In genomic region chr1:180941726-180942125, GRCm38 (mm10) we compare ENCODE assay signal across 9 mouse cellular contexts. TPM values are rescaled to one million over a fixed set of nuclear protein-coding genes. Genes with fewer than 3 reads are reported as not detected.
DNase-seq lines count a peak whose midpoint lies in the region; ATAC-seq and TF ChIP-seq lines count a peak whose summit lies in the region.
"Had no signal": no experiment of that assay in that cellular context is flagged by ENCODE, and none has a peak within 500 bp of the region (broad histone marks: within the 10 kb centered on the region; RNA-seq: fewer than 3 reads in every experiment).

No protein-coding gene starts in this region.

- under 1% methylated on average over 18 of the region's 18 CpGs for WGBS in heart, embryonic 12.5 days
- WGBS in forebrain, embryonic 13.5 days, result 3% methylated on average over 18 of the region's 18 CpGs
- 11% methylated on average over 18 of the region's 18 CpGs for WGBS in liver, adult 2 months

- peak; percentile 9; the same call in 1 of the 2 replicates for ATAC-seq in heart, embryonic 12.5 days (ENCODE audit: insufficient number of reproducible peaks, low FRiP score)
- 0 out of 2 replicates have a peak, but pooled peaks have one; percentile 19 for ATAC-seq in forebrain, embryonic 13.5 days

- H3K4me1 ChIP-seq in heart, embryonic 12.5 days (replicated peaks), result peaks cover 47% of the 10 kb centered on the region
- H3K4me1 ChIP-seq in ES-E14 (ENCODE audit: control insufficient read depth in 2 of 2, insufficient read depth in 2 of 2, low read length in 2 of 2, poor library complexity in 1 of 2), result peaks cover 12 to 22% of the 10 kb centered on the region in 2 experiments
- peaks cover 26% of the 10 kb centered on the region for H3K4me1 ChIP-seq in forebrain, embryonic 13.5 days
- H3K4me1 ChIP-seq in liver, adult 2 months (ENCODE audit: control insufficient read depth, insufficient read depth, low read length), result peaks cover 11% of the 10 kb centered on the region

- H3K27ac ChIP-seq in heart, embryonic 12.5 days (ENCODE audit: poor library complexity, severe bottlenecking), result peak overlapping the region; percentile 69
- no peak overlapping the region for H3K27ac ChIP-seq in ES-E14 (ENCODE audit: insufficient read depth, low read depth, low read length, poor library complexity, severe bottlenecking)
- H3K27ac ChIP-seq in forebrain, embryonic 13.5 days, result no peak overlapping the region
- H3K27ac ChIP-seq in liver, adult 2 months (replicated peaks; ENCODE audit: insufficient read depth, low read depth, low read length), result peak overlapping the region; percentile 56

- no peak for TF ChIP-seq POLR2A in liver, adult 2 months (IDR thresholded peaks at IDR 0.05; ENCODE audit: extremely low read depth, insufficient read depth, low read length)

- no peaks in the 10 kb centered on the region for H3K9me3 ChIP-seq in heart, embryonic 12.5 days (replicated peaks)
- H3K9me3 ChIP-seq in ES-E14 (ENCODE audit: control insufficient read depth, insufficient read depth, low read depth, low read length), result no peaks in the 10 kb centered on the region
- no peaks in the 10 kb centered on the region for H3K9me3 ChIP-seq in forebrain, embryonic 13.5 days (replicated peaks)

- peaks cover 10% of the 10 kb centered on the region for H3K27me3 ChIP-seq in heart, embryonic 12.5 days (replicated peaks)
- peaks cover 68% of the 10 kb centered on the region for H3K27me3 ChIP-seq in forebrain, embryonic 13.5 days
- H3K27me3 ChIP-seq in liver, adult 2 months (ENCODE audit: control insufficient read depth, insufficient read depth, low read length), result no peaks in the 10 kb centered on the region

- intact Hi-C loops in heart, postnatal 10 days (cut with DNase I), result loop anchor here (2.0 kb wide), 1 partner anchor 37 kb away; the partner anchor contains the start of gene Pycr2

- TF ChIP-seq CTCF in liver, adult 2 months (IDR thresholded peaks at IDR 0.05; ENCODE audit: low read depth, low read length), result no peak

- H3K36me3 ChIP-seq in heart, embryonic 12.5 days, result 0 out of 2 replicates have a peak, but pooled peaks cover 3% of the 10 kb centered on the region
- peaks cover 8% of the 10 kb centered on the region; the same call in 1 of the 2 replicates for H3K36me3 ChIP-seq in ES-E14 (ENCODE audit: control insufficient read depth, insufficient read depth, low read length, poor library complexity, severe bottlenecking)
- no peaks in the 10 kb centered on the region for H3K36me3 ChIP-seq in forebrain, embryonic 13.5 days (ENCODE audit: poor library complexity, severe bottlenecking)
- no peaks in the 10 kb centered on the region for H3K36me3 ChIP-seq in liver, adult 2 months (ENCODE audit: control insufficient read depth, insufficient read depth, low read length)

- H3K4me2 ChIP-seq in heart, embryonic 12.5 days, result peak overlapping the region; percentile 87
- H3K4me2 ChIP-seq in forebrain, embryonic 13.5 days, result peak overlapping the region; percentile 90

- H3K4me3 ChIP-seq in heart, embryonic 12.5 days, result peak overlapping the region; percentile 92
- H3K4me3 ChIP-seq in ES-E14 (ENCODE audit: insufficient read depth in 1 of 2, low read depth in 1 of 2, low read length in 2 of 2, poor library complexity in 1 of 2, severe bottlenecking in 1 of 2), result peak overlapping the region; percentile 76 to 80
- H3K4me3 ChIP-seq in forebrain, embryonic 13.5 days, result peak overlapping the region; percentile 75
- H3K4me3 ChIP-seq in liver, adult 2 months (ENCODE audit: insufficient read depth, low read depth, low read length), result peak overlapping the region; percentile 81

- DNase-seq in heart, postnatal 10 days, result no peak
- no peak for DNase-seq in ES-E14 (ENCODE audit: low read depth, low spot score)
- DNase-seq in liver, adult 2 months (ENCODE audit: extremely low read depth, low read depth, low spot score), result peak; percentile 64
- peak; percentile 21 for DNase-seq in testis, postnatal 14 days (ENCODE audit: low spot score)
- no peak for DNase-seq in yolk sac, embryonic 10.5 days (ENCODE audit: low spot score)
- no peak for DNase-seq in right cerebral cortex, postnatal 36 days (ENCODE audit: low spot score in 2 of 2)

- in situ Hi-C loops in ES-E14 (cut with MboI; ENCODE audit: low sequenced_read_pairs in 2 of 2, unreplicated experiment in 2 of 2), result no loop called here

- peak overlapping the region; percentile 84 for H3K9ac ChIP-seq in heart, embryonic 12.5 days
- H3K9ac ChIP-seq in ES-E14 (ENCODE audit: insufficient read depth, low read depth, low read length, poor library complexity, severe bottlenecking), result peak overlapping the region; percentile 62
- H3K9ac ChIP-seq in forebrain, embryonic 13.5 days, result peak overlapping the region; percentile 61
- H3K9ac ChIP-seq in liver, adult 2 months (ENCODE audit: low read depth, low read length), result peak overlapping the region; percentile 78

- no peaks in the 10 kb centered on the region for H3K79me2 ChIP-seq in liver, adult 2 months (ENCODE audit: control insufficient read depth, insufficient read depth, low read length)

TF ChIP-seq in ES-E14, 5 proteins besides CTCF, POLR2A, EP300 and RAD21:
- no peak for TF ChIP-seq HCFC1 (IDR thresholded peaks at IDR 0.05; ENCODE audit: borderline replicate concordance, insufficient read depth, low read length)
- TF ChIP-seq MAFK (IDR thresholded peaks at IDR 0.05; ENCODE audit: insufficient read depth, low read depth, low read length), result no peak
- no peak for TF ChIP-seq CHD2 (IDR thresholded peaks at IDR 0.05; ENCODE audit: low read depth, low read length)
- no peak for TF ChIP-seq ZC3H11A (IDR thresholded peaks at IDR 0.05; ENCODE audit: borderline replicate concordance, low read depth, low read length)
- TF ChIP-seq ZNF384 (IDR thresholded peaks at IDR 0.05; ENCODE audit: low read depth, low read length), result no peak

RNA-seq across cellular contexts. Expression of gene Tmem63a, which starts 0.4 kb away (rescaled TPM):
- polyA plus RNA-seq in heart, embryonic 12.5 days (2016; fragmentation: Nextera tagmentation; extraction: Ambion mirVana), result 10.2 and 10.6 TPM in 2 replicates
- 10 to 100 TPM; 15.1 to 18.5 TPM for total RNA-seq in heart, postnatal 10 days (2021)
- 14.7 and 30.5 TPM in 2 replicates for total RNA-seq in ES-E14 (2012; rRNA removed)
- polyA plus RNA-seq in forebrain, embryonic 13.5 days (2015; fragmentation: Nextera tagmentation; extraction: Ambion mirVana), result 0.88 and 1.4 TPM in 2 replicates
- 9.5 and 12.8 TPM in 2 replicates for total RNA-seq in liver, adult 2 months (2014; rRNA removed)
- polyA plus RNA-seq in liver, adult 2 months (2012; rRNA removed), result 14.6 and 15.8 TPM in 2 replicates

RNA-seq across cellular contexts. Expression of gene Lefty1, which starts 6.9 kb away (rescaled TPM):
- 1.00 and 1.1 TPM in 2 replicates for polyA plus RNA-seq in heart, embryonic 12.5 days (2016; fragmentation: Nextera tagmentation; extraction: Ambion mirVana)
- total RNA-seq in heart, postnatal 10 days (2021), result 1 to 10 TPM in 1 of 2 experiments, under 1 TPM in 1; 0.57 to 1.1 TPM
- 281 and 714 TPM in 2 replicates for total RNA-seq in ES-E14 (2012; rRNA removed)
- polyA plus RNA-seq in forebrain, embryonic 13.5 days (2015; fragmentation: Nextera tagmentation; extraction: Ambion mirVana), result not detected in 2 replicates
- total RNA-seq in liver, adult 2 months (2014; rRNA removed), result 1.8 and 1.9 TPM in 2 replicates
- 1.4 TPM in 2 replicates for polyA plus RNA-seq in liver, adult 2 months (2012; rRNA removed)

RNA-seq across cellular contexts. Expression of gene Pycr2, which starts 37.6 kb away (rescaled TPM):
- polyA plus RNA-seq in heart, embryonic 12.5 days (2016; fragmentation: Nextera tagmentation; extraction: Ambion mirVana), result 52.2 and 58.2 TPM in 2 replicates
- total RNA-seq in heart, postnatal 10 days (2021), result 10 to 100 TPM; 16.7 to 17.4 TPM
- total RNA-seq in ES-E14 (2012; rRNA removed), result 122 and 151 TPM in 2 replicates
- 90.6 and 101 TPM in 2 replicates for polyA plus RNA-seq in forebrain, embryonic 13.5 days (2015; fragmentation: Nextera tagmentation; extraction: Ambion mirVana)
- total RNA-seq in liver, adult 2 months (2014; rRNA removed), result 5.7 and 6.4 TPM in 2 replicates
- polyA plus RNA-seq in liver, adult 2 months (2012; rRNA removed), result 7.8 and 8.5 TPM in 2 replicates

RNA-seq across cellular contexts. Expression of gene Lefty2, which starts 48.8 kb away (rescaled TPM):
- 0.15 TPM in 2 replicates for polyA plus RNA-seq in heart, embryonic 12.5 days (2016; fragmentation: Nextera tagmentation; extraction: Ambion mirVana)
- under 1 TPM in 1 of 2 experiments, not detected in 1; 0.27 TPM for total RNA-seq in heart, postnatal 10 days (2021)
- total RNA-seq in ES-E14 (2012; rRNA removed), result 68.3 and 219 TPM in 2 replicates
- polyA plus RNA-seq in forebrain, embryonic 13.5 days (2015; fragmentation: Nextera tagmentation; extraction: Ambion mirVana), result 0.41 and 0.94 TPM in 2 replicates
- total RNA-seq in liver, adult 2 months (2014; rRNA removed), result not detected in 2 replicates
- not detected in 2 replicates for polyA plus RNA-seq in liver, adult 2 months (2012; rRNA removed)
- polyA plus RNA-seq: large intestine, adult 2 months had no signal

Comparison
In these comparisons a context has a peak if more than half of its experiments do, and no peak if none do; other contexts are left out.
1. H3K27ac ChIP-seq: peak in heart, embryonic 12.5 days (single experiment) and liver, adult 2 months (single experiment); none in ES-E14 (single experiment) and forebrain, embryonic 13.5 days (single experiment).
2. DNase-seq: peak in liver, adult 2 months (single experiment) and testis, postnatal 14 days (single experiment); none in heart, postnatal 10 days (0 of 2), ES-E14 (single experiment), yolk sac, embryonic 10.5 days (single experiment) and right cerebral cortex, postnatal 36 days (0 of 2).
3. RNA of gene Lefty1, which starts 6.9 kb away (total RNA-seq): 281 to 714 TPM in ES-E14; 1.8 to 1.9 TPM in liver, adult 2 months and 0.57 to 1.1 TPM in heart, postnatal 10 days; every median in the first group is over 10 times any median in the second.
4. Peak in every context shown above with its lines, with median percentiles within 50 percentile points of each other: H3K4me3 ChIP-seq and H3K9ac ChIP-seq.